Mouse (Mus musculus) liver, adult 2 months (tissue): ENCODE results near the gene Atp6v0e. TPM values are rescaled to one million over a fixed set of nuclear protein-coding genes. Genes with fewer than 3 reads are reported as not detected.

Experiments used
- DNase-seq: peaks from one replicate; pipeline ENCODE4 v3.0.0-alpha.2; 2011; ENCODE audit warnings: low read depth, low spot score; ENCODE audit errors: extremely low read depth
- H3K27ac ChIP-seq: fragments of 200-500 bp; replicated peaks from 2 replicates; pipeline ENCODE4 v1.5.1; 2012; ENCODE audit warnings: low read depth, mild to moderate bottlenecking, control low read depth, inconsistent platforms, low read length; ENCODE audit not compliant: insufficient read depth
- H3K27me3 ChIP-seq: fragments of 200-500 bp; 2 replicates; pipeline ENCODE4 v1.6.1; 2012; ENCODE audit warnings: mild to moderate bottlenecking, moderate library complexity, low read length, inconsistent platforms; ENCODE audit not compliant: control insufficient read depth, insufficient read depth
- H3K36me3 ChIP-seq: fragments of 200-500 bp; 2 replicates; pipeline ENCODE4 v1.6.1; 2012; ENCODE audit warnings: low read length, inconsistent platforms; ENCODE audit not compliant: control insufficient read depth, insufficient read depth
- H3K4me1 ChIP-seq: fragments of 200-500 bp; 2 replicates; pipeline ENCODE4 v1.6.1; 2011; ENCODE audit warnings: low read length; ENCODE audit not compliant: control insufficient read depth, insufficient read depth
- H3K4me3 ChIP-seq: fragments of 200-500 bp; 2 replicates; pipeline ENCODE4 v1.5.1; 2011; ENCODE audit warnings: low read depth, mild to moderate bottlenecking, control low read depth, low read length, moderate library complexity; ENCODE audit not compliant: insufficient read depth
- H3K79me2 ChIP-seq: fragments of 200-500 bp; 2 replicates; pipeline ENCODE4 v1.6.1; 2012; ENCODE audit warnings: inconsistent platforms, mild to moderate bottlenecking, low read length, moderate library complexity; ENCODE audit not compliant: control insufficient read depth, insufficient read depth
- H3K9ac ChIP-seq: fragments of 200-500 bp; 2 replicates; pipeline ENCODE4 v1.6.1; 2012; ENCODE audit warnings: low read depth, mild to moderate bottlenecking, control low read depth, inconsistent platforms, low read length
- CTCF ChIP-seq: fragments of 200-500 bp; IDR thresholded peaks from 2 replicates; pipeline ENCODE4 v1.5.1; 2011; ENCODE audit warnings: low read depth, low read length, control low read depth
- POLR2A ChIP-seq: fragments of 200-500 bp; IDR thresholded peaks from 2 replicates; pipeline ENCODE4 v1.6.1; 2011; ENCODE audit warnings: low read length, control low read depth; ENCODE audit not compliant: insufficient read depth; ENCODE audit errors: extremely low read depth
- WGBS: fragments of 180-500 bp; shearing (Covaris S2); methylation state at CpG from one replicate; pipeline ENCODE4 v1.1.7; 2018; 5-methylcytosine and 5-hydroxymethylcytosine counted together
- polyA plus RNA-seq: library from polyadenylated mRNA; depleted of rRNA; stranded (reverse); fragments of >200 nt; gene quantifications from 2 replicates; pipeline ENCODE4 v1.2.3, GENCODE M21; 2012; rRNA removed
- total RNA-seq: library from RNA; depleted of rRNA; stranded (reverse); fragments of >200 nt; gene quantifications from 2 replicates; pipeline ENCODE4 v1.2.3, GENCODE M21; 2014; rRNA removed

Gene Atp6v0e
- total and polyA plus RNA-seq, 2 experiments: 108 to 122 TPM

DNA sequence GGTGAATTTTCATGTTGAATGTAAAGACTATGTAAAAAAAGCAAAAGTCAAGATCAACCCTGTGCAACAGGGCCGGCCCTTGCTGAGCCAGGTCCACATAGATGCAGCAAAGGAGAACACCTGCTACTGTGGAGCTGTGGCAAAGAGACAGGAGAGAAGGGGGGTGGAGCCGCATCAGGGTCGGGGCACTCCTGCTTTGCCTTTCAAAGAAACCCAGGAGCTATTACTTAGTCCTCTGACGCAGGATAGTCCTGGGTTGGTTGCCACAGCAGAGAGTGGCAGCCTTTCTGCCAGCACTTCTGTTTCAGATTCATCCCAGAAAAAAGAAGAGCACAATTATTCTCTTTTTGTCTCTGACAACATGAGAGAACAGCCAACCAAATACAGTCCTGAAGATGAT, 79.5 kb downstream of the Atp6v0e start:
- Histone ChIP-seq H3K27ac (no peak overlapping the region), H3K36me3 (peaks cover 32% of the 10 kb centered on the region), H3K4me3 (no peak overlapping the region), H3K9ac (no peak overlapping the region), H3K4me1 (no peaks in the 10 kb centered on the region), H3K27me3 (no peaks in the 10 kb centered on the region), H3K79me2 (peaks cover 5% of the 10 kb centered on the region; the same call in 1 of the 2 replicates)
- TF ChIP-seq POLR2A (no peak), CTCF (no peak)
- WGBS: 85% methylated on average over 4 of the region's 4 CpGs
- DNase-seq: no peak

DNA sequence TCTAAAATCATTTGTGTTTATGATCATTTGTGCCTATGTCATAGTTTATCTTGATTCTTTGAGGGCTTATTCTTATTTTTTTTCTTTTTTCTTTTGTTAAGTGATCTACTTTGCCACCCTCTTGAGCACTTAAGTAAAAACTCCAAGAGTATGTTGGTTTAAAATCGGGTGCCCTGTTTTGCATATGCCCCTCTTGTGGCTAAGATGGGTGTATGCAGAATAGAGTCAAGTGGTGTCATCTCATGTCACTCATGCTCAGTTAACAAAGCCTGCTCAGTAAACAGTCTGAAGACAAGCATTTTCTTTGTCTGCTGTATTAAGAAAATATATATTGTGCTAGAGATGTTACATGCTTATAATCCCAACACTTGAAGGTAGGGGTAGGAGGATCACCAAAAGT, 80.3 kb downstream of the Atp6v0e start:
- TF ChIP-seq POLR2A (no peak), CTCF (no peak)
- no peaks in the 10 kb centered on the region for H3K4me1 ChIP-seq
- H3K4me3 ChIP-seq: no peak overlapping the region
- peaks cover 5% of the 10 kb centered on the region; the same call in 1 of the 2 replicates for H3K79me2 ChIP-seq
- H3K27me3 ChIP-seq: no peaks in the 10 kb centered on the region
- DNase-seq: no peak
- H3K27ac ChIP-seq: no peak overlapping the region
- peaks cover 32% of the 10 kb centered on the region for H3K36me3 ChIP-seq
- H3K9ac ChIP-seq: no peak overlapping the region
- WGBS: 65% methylated on average over 1 of the region's 1 CpGs

Other genes starting within 250 kb of the Atp6v0e start
- gene Neurl1b, start 248.4 kb upstream of the Atp6v0e start, total RNA-seq: 0.46 and 1.8 TPM in 2 replicates
- 0.57 and 0.83 TPM in 2 replicates for gene Neurl1b, start 248.4 kb upstream of the Atp6v0e start, polyA plus RNA-seq
- gene Ergic1, start 101.7 kb upstream of the Atp6v0e start, total RNA-seq: 30.7 and 34.6 TPM in 2 replicates
- gene Ergic1, start 101.7 kb upstream of the Atp6v0e start, polyA plus RNA-seq: 93.3 and 106 TPM in 2 replicates
- 10.5 and 10.7 TPM in 2 replicates for gene Dusp1, start 101.1 kb upstream of the Atp6v0e start, total RNA-seq
- 22.2 and 40.0 TPM in 2 replicates for gene Dusp1, start 101.1 kb upstream of the Atp6v0e start, polyA plus RNA-seq
- 28.2 and 37.0 TPM in 2 replicates for gene Crebrf, start 52.4 kb downstream of the Atp6v0e start, total RNA-seq
- 1.4 and 1.5 TPM in 2 replicates for gene Crebrf, start 52.4 kb downstream of the Atp6v0e start, polyA plus RNA-seq
- 22.8 and 25.2 TPM in 2 replicates for gene Bnip1, start 117.8 kb downstream of the Atp6v0e start, total RNA-seq
- gene Bnip1, start 117.8 kb downstream of the Atp6v0e start, polyA plus RNA-seq: 17.5 and 18.4 TPM in 2 replicates
- gene Nkx2-5, start 181.8 kb downstream of the Atp6v0e start, total RNA-seq: not detected in 2 replicates
- gene Nkx2-5, start 181.8 kb downstream of the Atp6v0e start, polyA plus RNA-seq: not detected in 2 replicates